ENCODE assay signal across 8 mouse cellular contexts in the genomic region with DNA sequence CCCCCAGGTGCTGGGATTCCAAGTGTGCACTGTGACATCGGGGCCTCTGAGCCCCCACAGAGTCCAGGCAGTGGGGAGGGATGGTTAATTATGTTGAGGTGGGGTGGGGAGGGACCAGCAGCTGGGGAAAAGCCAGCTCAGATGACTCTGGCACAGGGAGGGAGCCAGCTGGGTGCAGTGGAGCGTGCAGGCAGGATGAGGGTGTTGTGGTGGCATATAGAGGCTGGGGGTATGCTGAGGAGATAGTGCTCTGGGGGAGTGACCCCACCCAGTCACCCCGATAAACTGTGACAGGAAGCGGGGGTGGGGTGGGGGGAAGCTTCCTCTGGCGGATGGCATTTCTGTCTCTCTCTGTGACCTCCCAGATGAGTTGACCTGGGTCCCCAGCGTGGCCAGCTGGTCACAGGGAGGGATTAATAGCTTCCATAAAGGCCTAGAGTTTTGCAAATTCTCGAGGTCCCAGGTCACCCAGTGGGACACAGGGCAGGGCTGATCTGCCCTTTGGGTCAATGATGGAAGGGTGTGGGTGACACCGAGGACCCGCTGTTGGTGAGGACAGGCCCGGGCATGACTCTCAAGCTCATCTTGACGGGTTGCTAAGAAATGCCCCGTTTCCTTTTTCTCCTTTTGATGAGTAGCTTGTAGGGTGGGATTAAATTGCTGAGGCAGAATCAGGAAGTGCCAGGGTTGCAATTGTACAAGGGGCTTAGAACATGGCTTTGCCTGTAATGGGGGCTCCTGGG. TPM values are rescaled to one million over a fixed set of nuclear protein-coding genes. Genes with fewer than 3 reads are reported as not detected.
DNase-seq lines count a peak whose midpoint lies in the region; ATAC-seq lines count a peak whose summit lies in the region.
"Had no signal": no experiment of that assay in that cellular context is flagged by ENCODE, and none has a peak within 500 bp of the region (broad histone marks: within the 10 kb centered on the region; RNA-seq: fewer than 3 reads in every experiment).

No protein-coding gene starts in this region.

- H3K4me1 ChIP-seq in neural tube, embryonic 12.5 days: peaks cover 22% of the 10 kb centered on the region
- H3K4me1 ChIP-seq in neural tube, embryonic 15.5 days: peaks cover 16% of the 10 kb centered on the region
- H3K4me1 ChIP-seq in embryonic facial prominence, embryonic 12.5 days: peaks cover 17% of the 10 kb centered on the region
- no peaks in the 10 kb centered on the region for H3K4me1 ChIP-seq in intestine, embryonic 16.5 days (ENCODE audit: control insufficient read depth, insufficient read depth, low read length)

- H3K36me3 ChIP-seq in neural tube, embryonic 12.5 days: no peaks in the 10 kb centered on the region
- no peaks in the 10 kb centered on the region for H3K36me3 ChIP-seq in neural tube, embryonic 15.5 days
- H3K36me3 ChIP-seq in embryonic facial prominence, embryonic 12.5 days: no peaks in the 10 kb centered on the region
- H3K36me3 ChIP-seq in macrophage (ENCODE audit: inconsistent target): peaks cover 36% of the 10 kb centered on the region
- no peaks in the 10 kb centered on the region for H3K36me3 ChIP-seq in intestine, embryonic 16.5 days (ENCODE audit: control insufficient read depth, insufficient read depth, low read length)

- H3K4me2 ChIP-seq in neural tube, embryonic 12.5 days (replicated peaks): no peak overlapping the region; the same call in 1 of the 2 replicates
- H3K4me2 ChIP-seq in neural tube, embryonic 15.5 days: no peak overlapping the region
- 0 out of 2 replicates have a peak overlapping the region, but pooled peaks have one; percentile 3 for H3K4me2 ChIP-seq in embryonic facial prominence, embryonic 12.5 days (replicated peaks)
- H3K4me2 ChIP-seq in intestine, embryonic 16.5 days (ENCODE audit: low read depth, low read length): no peak overlapping the region

- H3K27ac ChIP-seq in neural tube, embryonic 12.5 days: no peak overlapping the region
- H3K27ac ChIP-seq in neural tube, embryonic 15.5 days (replicated peaks): no peak overlapping the region
- 0 out of 2 replicates have a peak overlapping the region, but pooled peaks have one; percentile 11 for H3K27ac ChIP-seq in embryonic facial prominence, embryonic 12.5 days
- H3K27ac ChIP-seq in macrophage: peak overlapping the region; percentile 100
- no peak overlapping the region for H3K27ac ChIP-seq in intestine, embryonic 16.5 days (ENCODE audit: low read length)

- H3K27me3 ChIP-seq in neural tube, embryonic 12.5 days (replicated peaks): no peaks in the 10 kb centered on the region
- no peaks in the 10 kb centered on the region for H3K27me3 ChIP-seq in neural tube, embryonic 15.5 days (replicated peaks)
- H3K27me3 ChIP-seq in embryonic facial prominence, embryonic 12.5 days: no peaks in the 10 kb centered on the region
- H3K27me3 ChIP-seq in intestine, embryonic 16.5 days (replicated peaks; ENCODE audit: control insufficient read depth, insufficient read depth, low read length): no peaks in the 10 kb centered on the region

- H3K9ac ChIP-seq in neural tube, embryonic 12.5 days: peak overlapping the region; percentile 17; the same call in 1 of the 2 replicates
- H3K9ac ChIP-seq in neural tube, embryonic 15.5 days (replicated peaks): no peak overlapping the region
- H3K9ac ChIP-seq in embryonic facial prominence, embryonic 12.5 days: peak overlapping the region; percentile 30; the same call in 1 of the 2 replicates
- H3K9ac ChIP-seq in intestine, embryonic 16.5 days (ENCODE audit: low read depth, low read length): no peak overlapping the region

- no peaks in the 10 kb centered on the region for H3K9me3 ChIP-seq in neural tube, embryonic 12.5 days
- no peaks in the 10 kb centered on the region for H3K9me3 ChIP-seq in neural tube, embryonic 15.5 days (replicated peaks)
- no peaks in the 10 kb centered on the region for H3K9me3 ChIP-seq in embryonic facial prominence, embryonic 12.5 days
- H3K9me3 ChIP-seq in intestine, embryonic 16.5 days (ENCODE audit: control insufficient read depth, low read length): no peaks in the 10 kb centered on the region

- peaks cover 100% of the 10 kb centered on the region for H3K79me2 ChIP-seq in macrophage (ENCODE audit: inconsistent target)

- no peak overlapping the region for H3K4me3 ChIP-seq in neural tube, embryonic 12.5 days
- H3K4me3 ChIP-seq in neural tube, embryonic 15.5 days (replicated peaks): no peak overlapping the region
- no peak overlapping the region for H3K4me3 ChIP-seq in embryonic facial prominence, embryonic 12.5 days
- no peak overlapping the region; the same call in 1 of the 2 replicates for H3K4me3 ChIP-seq in macrophage (ENCODE audit: inconsistent target)
- no peak overlapping the region for H3K4me3 ChIP-seq in intestine, embryonic 16.5 days (ENCODE audit: low read length)

- DNase-seq in layer of hippocampus, postnatal 25 days (ENCODE audit: extremely low spot score in 1 of 2, low spot score in 1 of 2): no peak
- DNase-seq in layer of hippocampus, adult 18-20 months (ENCODE audit: low spot score in 2 of 2): no peak
- DNase-seq: layer of hippocampus, adult 9-11 months had no signal

- peak; percentile 44; the same call in 1 of the 2 replicates for ATAC-seq in neural tube, embryonic 12.5 days (ENCODE audit: low FRiP score, low read depth)
- ATAC-seq in neural tube, embryonic 15.5 days (ENCODE audit: low FRiP score): no peak
- peak; percentile 69; the same call in 1 of the 2 replicates for ATAC-seq in embryonic facial prominence, embryonic 12.5 days (ENCODE audit: insufficient number of reproducible peaks, insufficient read depth, low FRiP score, low TSS enrichment)
- no peak for ATAC-seq in intestine, embryonic 16.5 days

- WGBS in neural tube, embryonic 12.5 days: 36% methylated on average over 12 of the region's 12 CpGs
- 34% methylated on average over 12 of the region's 12 CpGs for WGBS in neural tube, embryonic 15.5 days
- 21% methylated on average over 12 of the region's 12 CpGs for WGBS in embryonic facial prominence, embryonic 12.5 days
- WGBS in macrophage (ENCODE audit: missing documents): 7% methylated on average over 12 of the region's 12 CpGs
- WGBS in intestine, embryonic 16.5 days: 52% methylated on average over 12 of the region's 12 CpGs

RNA-seq across cellular contexts. Expression of gene Laptm5, which starts 8.2 kb away (rescaled TPM):
- 23.0 and 25.2 TPM in 2 replicates for polyA plus RNA-seq in neural tube, embryonic 12.5 days (2016; fragmentation: Nextera tagmentation; extraction: Ambion mirVana)
- polyA plus RNA-seq in neural tube, embryonic 15.5 days (2015; fragmentation: Nextera tagmentation; extraction: Ambion mirVana): 29.8 and 64.3 TPM in 2 replicates
- 19.5 and 21.7 TPM in 2 replicates for polyA plus RNA-seq in embryonic facial prominence, embryonic 12.5 days (2016; fragmentation: Nextera tagmentation; extraction: Ambion mirVana)
- total RNA-seq in macrophage (2018; cell fraction: chromatin; rRNA removed): 100 to 1,000 TPM in 20 of 26 experiments, 10 to 100 TPM in 6; 40.7 to 813 (median 353) TPM
- total RNA-seq in macrophage (2018; cell fraction: cytosol; rRNA removed): 1,000 to 10,000 TPM in 25 of 26 experiments, 100 to 1,000 TPM in 1; 986 to 2,150 (median 1,338) TPM
- total RNA-seq in macrophage (2018; cell fraction: nucleus; rRNA removed): 1,000 to 10,000 TPM in 13 of 26 experiments, 100 to 1,000 TPM in 13; 156 to 1,616 (median 999) TPM
- polyA plus RNA-seq in macrophage (2018): 1,448 to 1,968 TPM (median 1,759 TPM) in 3 replicates
- polyA plus RNA-seq in intestine, embryonic 16.5 days (2015; fragmentation: Nextera tagmentation; extraction: Ambion mirVana): 33.1 and 38.7 TPM in 2 replicates
- 10 to 100 TPM; 37.3 to 39.6 TPM for total RNA-seq in layer of hippocampus, postnatal 25 days (2021)
- total RNA-seq in layer of hippocampus, adult 18-20 months (2021): 10 to 100 TPM; 39.2 to 42.9 TPM

RNA-seq across cellular contexts. Expression of gene Matn1, which starts 23.1 kb away (rescaled TPM):
- 0.29 and 0.62 TPM in 2 replicates for polyA plus RNA-seq in neural tube, embryonic 12.5 days (2016; fragmentation: Nextera tagmentation; extraction: Ambion mirVana)
- polyA plus RNA-seq in neural tube, embryonic 15.5 days (2015; fragmentation: Nextera tagmentation; extraction: Ambion mirVana): 3.0 and 10.8 TPM in 2 replicates
- 4.2 and 7.0 TPM in 2 replicates for polyA plus RNA-seq in embryonic facial prominence, embryonic 12.5 days (2016; fragmentation: Nextera tagmentation; extraction: Ambion mirVana)
- 1 to 10 TPM in 6 of 26 experiments, under 1 TPM in 10, not detected in 10; 0.32 to 1.6 (median 0.79) TPM for total RNA-seq in macrophage (2018; cell fraction: chromatin; rRNA removed)
- total RNA-seq in macrophage (2018; cell fraction: cytosol; rRNA removed): under 1 TPM in 24 of 26 experiments, not detected in 2; 0.11 to 0.59 (median 0.26) TPM
- total RNA-seq in macrophage (2018; cell fraction: nucleus; rRNA removed): under 1 TPM in 15 of 26 experiments, not detected in 11; 0.27 to 0.96 (median 0.48) TPM
- polyA plus RNA-seq in macrophage (2018): 0.07 to 0.80 TPM (median 0.16 TPM) in 3 replicates
- polyA plus RNA-seq in intestine, embryonic 16.5 days (2015; fragmentation: Nextera tagmentation; extraction: Ambion mirVana): not detected in 2 replicates
- total RNA-seq in layer of hippocampus, postnatal 25 days (2021): 1 to 10 TPM; 2.0 to 2.1 TPM
- under 1 TPM; 0.33 to 0.72 TPM for total RNA-seq in layer of hippocampus, adult 18-20 months (2021)

Comparison
In these comparisons a context has a peak if more than half of its experiments do, and no peak if none do; other contexts are left out.
1. ATAC-seq: peak in neural tube, embryonic 12.5 days (single experiment) and embryonic facial prominence, embryonic 12.5 days (single experiment); none in neural tube, embryonic 15.5 days (single experiment) and intestine, embryonic 16.5 days (single experiment).
2. H3K9ac ChIP-seq: peak in neural tube, embryonic 12.5 days (single experiment) and embryonic facial prominence, embryonic 12.5 days (single experiment); none in neural tube, embryonic 15.5 days (single experiment) and intestine, embryonic 16.5 days (single experiment).
3. H3K27ac ChIP-seq: peak in embryonic facial prominence, embryonic 12.5 days (single experiment) and macrophage (single experiment); none in neural tube, embryonic 12.5 days (single experiment), neural tube, embryonic 15.5 days (single experiment) and intestine, embryonic 16.5 days (single experiment).
4. RNA of gene Laptm5, which starts 8.2 kb away (polyA plus RNA-seq): 1,448 to 1,968 TPM in macrophage; 33.1 to 38.7 TPM in intestine, embryonic 16.5 days, 29.8 to 64.3 TPM in neural tube, embryonic 15.5 days, 23.0 to 25.2 TPM in neural tube, embryonic 12.5 days and 19.5 to 21.7 TPM in embryonic facial prominence, embryonic 12.5 days; every median in the first group is over 10 times any median in the second.